Mouse (Mus musculus) T-cell, adult 66 days (primary cell): ENCODE data around the gene Olfr1411. TPM values are rescaled to one million over a fixed set of nuclear protein-coding genes. Genes with fewer than 3 reads are reported as not detected.

Experiments used
- total RNA-seq, 2 experiments: library from RNA; stranded (reverse); gene quantifications; 3 replicates in 1 of 2; 4 replicates in 1 of 2; pipeline ENCODE4 v1.2.4; 2023

Gene Olfr1411
- total RNA-seq, result not detected

DNA sequence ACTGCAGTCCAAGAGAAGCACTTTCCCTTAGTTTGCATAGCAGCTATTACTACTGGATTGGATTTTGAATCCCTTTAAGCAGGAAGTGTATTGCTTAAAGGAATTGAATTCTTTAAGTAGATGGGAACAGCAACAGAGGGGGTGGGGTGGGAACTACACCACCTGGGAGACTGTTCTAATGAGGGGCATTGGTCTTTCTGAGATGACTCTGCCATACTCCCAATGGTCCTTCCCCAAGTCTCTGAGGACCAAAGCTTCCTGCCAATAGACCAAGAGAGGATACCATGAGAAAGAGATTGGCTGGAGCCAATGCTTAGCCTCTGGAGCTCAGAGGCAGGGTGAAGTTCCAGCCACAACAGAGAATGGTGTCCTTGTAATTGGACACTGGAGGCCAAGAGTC, at the start of gene Olfr1411:
Gene Olfr1411, plus strand, starts transcription at position 301 of the 400 bp plus-strand sequence.

DNA sequence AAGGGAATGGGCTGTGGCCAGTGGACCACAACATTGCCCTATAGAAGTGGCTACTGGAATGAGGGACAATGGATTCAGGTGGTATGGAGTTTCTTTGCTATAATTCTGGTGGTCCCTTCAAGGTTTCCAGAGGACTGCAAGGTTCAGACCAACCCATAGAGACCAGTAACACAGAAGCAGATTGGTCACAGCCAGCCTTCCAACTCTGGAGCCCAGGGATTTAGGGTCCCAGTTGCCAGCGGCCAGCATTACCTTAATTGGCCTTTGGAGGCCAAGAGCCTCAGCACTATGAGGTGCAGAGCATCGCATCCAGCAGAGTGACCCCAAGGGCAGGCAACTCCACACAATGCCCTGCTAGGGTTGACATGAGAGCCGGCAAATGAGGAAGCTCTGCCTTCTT, 23.2 kb upstream of the Olfr1411 start, which contains the start of gene Olfr1413:
Gene Olfr1413, plus strand, starts transcription at position 301 of the 400 bp plus-strand sequence.

DNA sequence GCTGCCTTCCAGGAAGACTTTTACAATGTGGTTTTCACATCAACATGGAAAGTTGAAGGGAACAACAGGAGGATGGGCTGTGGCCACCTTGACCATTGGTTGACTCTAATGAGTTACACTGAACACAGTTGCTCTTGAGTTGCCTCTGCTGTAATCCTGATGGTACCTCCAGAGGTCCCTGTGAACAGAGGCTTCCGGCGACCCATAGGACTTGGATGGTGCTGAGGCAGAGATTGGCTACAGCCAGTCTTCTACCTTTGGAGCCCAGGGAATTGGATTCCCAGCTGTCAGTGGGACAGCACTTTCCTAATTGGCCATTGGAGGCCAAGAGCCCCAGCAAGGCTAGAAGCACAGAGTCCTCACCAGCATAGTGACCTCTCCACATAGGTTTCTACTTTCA, 8.7 kb upstream of the Olfr1411 start, which contains the start of gene Olfr1412:
Gene Olfr1412, plus strand, starts transcription at position 301 of the 400 bp plus-strand sequence.

DNA sequence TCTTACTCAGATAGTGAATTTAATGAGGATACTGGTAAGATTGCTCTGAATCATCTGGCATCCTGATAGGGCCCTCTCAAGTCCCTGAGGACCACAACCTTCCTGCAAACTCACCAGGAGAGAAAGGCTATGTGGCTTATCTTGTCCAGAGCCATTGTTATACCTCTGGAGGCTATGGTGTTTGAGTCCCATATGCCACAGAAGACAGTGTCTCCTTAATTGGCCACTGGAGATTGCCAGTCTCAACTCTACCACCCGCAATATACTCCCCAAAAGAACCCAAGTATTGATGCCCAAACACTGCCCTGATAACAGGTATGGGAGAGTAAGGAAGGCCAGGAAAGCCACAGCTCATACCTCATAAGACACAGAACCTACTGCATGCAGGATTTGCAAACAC, 11.3 kb downstream of the Olfr1411 start, which contains the start of gene Olfr1410:
Gene Olfr1410, plus strand, starts transcription at position 301 of the 400 bp plus-strand sequence.

DNA sequence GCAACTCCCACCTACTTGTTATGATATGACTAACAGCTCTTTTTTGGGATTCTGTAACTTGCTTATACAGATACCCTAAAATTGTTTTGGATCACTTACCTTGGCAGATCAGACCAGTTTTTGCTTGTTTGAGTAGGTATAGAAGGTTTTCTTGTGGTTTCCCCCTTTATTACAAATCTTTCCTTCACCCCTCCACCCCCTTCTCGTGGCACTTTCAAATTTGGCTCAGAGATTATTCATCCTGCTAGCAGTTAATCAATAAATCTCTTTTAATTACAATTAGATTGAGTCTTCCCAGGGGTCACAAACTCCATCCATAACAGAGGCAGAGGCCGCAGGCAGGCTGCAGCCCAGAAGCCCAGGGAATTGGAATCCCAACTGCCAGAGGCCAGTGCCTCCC, 23.3 kb downstream of the Olfr1411 start, which contains the start of gene Olfr12:
Gene Olfr12, plus strand, starts transcription at position 301 of the 400 bp plus-strand sequence.

DNA sequence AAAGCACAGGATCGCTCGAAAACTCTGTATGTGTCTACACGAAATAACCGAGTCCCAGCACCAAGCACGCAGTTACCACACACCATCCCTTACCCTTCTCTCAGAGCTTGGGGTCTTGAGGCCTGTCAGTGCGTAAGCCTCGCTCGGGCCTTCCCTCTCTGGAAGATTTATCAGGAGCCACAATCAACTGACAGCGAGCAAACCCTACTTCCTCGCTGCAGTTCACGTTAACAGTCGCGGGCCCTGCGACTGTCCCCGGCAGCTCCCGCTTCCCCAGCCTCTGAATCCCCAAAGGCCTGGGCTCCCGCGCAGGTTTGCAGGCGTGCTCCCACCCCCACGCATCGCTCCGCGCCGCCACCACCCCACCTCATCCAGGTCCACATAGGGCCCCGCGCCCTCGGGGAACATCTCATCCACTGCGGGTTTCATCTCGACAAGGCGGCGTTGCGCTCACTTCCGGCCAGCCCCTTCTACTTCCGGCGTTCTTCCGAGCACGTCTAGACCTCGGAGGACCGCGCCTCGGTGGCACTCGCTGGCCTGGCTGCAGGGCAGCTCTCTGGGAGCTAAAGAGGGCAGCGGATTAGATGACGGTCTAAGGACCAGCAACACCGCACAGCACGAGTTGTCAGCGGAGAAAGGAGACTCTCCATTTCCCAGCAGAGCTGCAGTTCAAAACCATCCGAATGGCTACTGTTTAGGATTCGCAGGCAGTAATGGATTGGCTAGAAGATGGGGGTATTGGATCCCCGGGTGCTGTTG, 47.5 kb downstream of the Olfr1411 start, which contains the start of gene Cops9:
Gene Cops9, minus strand, starts transcription at position 472 of the 759 bp plus-strand sequence.

Other genes with a start within 250 kb of the Olfr1411 start
- gene Ndufa10, start 120.6 kb upstream of the Olfr1411 start, total RNA-seq, result 100 to 1,000 TPM; 162 to 166 TPM
- not detected for gene Olfr1416, start 109.3 kb upstream of the Olfr1411 start, total RNA-seq
- gene Olfr1415, start 98.3 kb upstream of the Olfr1411 start, total RNA-seq, result not detected
- gene Olfr1414, start 75.8 kb upstream of the Olfr1411 start, total RNA-seq, result not detected
- gene Olfr1413, start 23.1 kb upstream of the Olfr1411 start, total RNA-seq, result not detected
- not detected for gene Olfr1412, start 8.6 kb upstream of the Olfr1411 start, total RNA-seq
- not detected for gene Olfr1410, start 11.4 kb downstream of the Olfr1411 start, total RNA-seq
- not detected for gene Olfr12, start 23.4 kb downstream of the Olfr1411 start, total RNA-seq
- gene Cops9, start 47.6 kb downstream of the Olfr1411 start, total RNA-seq, result 100 to 1,000 TPM; 105 to 111 TPM
- not detected for gene Otos, start 54.4 kb downstream of the Olfr1411 start, total RNA-seq
- 10 to 100 TPM; 10.4 to 13.2 TPM for gene Gpc1, start 237.2 kb downstream of the Olfr1411 start, total RNA-seq